Mouse (Mus musculus): ENCODE measurements at regions not wholly inside any gene's neighbourhood (a gene's known extent, or its start where the extent isn't known, plus 50 kb on each side); places are given as distances from the start of the nearest gene placed in this dataset.

DNA sequence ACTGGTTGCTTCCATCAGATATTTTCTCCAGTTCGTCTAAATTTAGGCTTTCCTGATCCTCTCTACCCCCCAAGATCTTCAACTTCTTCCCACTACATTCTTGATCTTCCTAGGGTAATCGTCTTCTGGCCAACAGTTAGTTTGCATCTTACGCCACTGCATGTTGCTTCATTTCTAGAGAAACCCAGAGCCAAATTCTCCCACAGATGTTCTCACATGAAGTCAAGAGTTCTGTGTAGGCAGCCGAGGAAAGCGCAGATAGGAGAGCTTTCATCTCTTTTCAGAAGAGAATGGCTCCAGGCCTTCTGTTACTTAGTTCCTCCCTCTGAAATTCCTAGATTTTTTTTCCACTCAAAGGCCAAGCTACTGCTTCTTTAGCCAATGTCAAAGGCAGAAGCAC lies 179.9 kb downstream of the Fgf10 start:
- no peak for DNase-seq (ENCODE audit: extremely low spot score, low spot score)

GRCm38 (mm10) chr13:118850708-118851107 lies 181.1 kb downstream of the Fgf10 start:
- no peak for DNase-seq (ENCODE audit: extremely low spot score, low spot score)

GRCm38 (mm10) chr13:118886339-118886810 lies 216.8 kb downstream of the Fgf10 start:
- no peak for DNase-seq (ENCODE audit: extremely low spot score, low spot score)

- no peak for DNase-seq (ENCODE audit: extremely low spot score, low spot score)
Measured at GRCm38 (mm10) chr13:118895079-118895478, 225.5 kb downstream of the Fgf10 start.

GRCm38 (mm10) chr13:118901950-118902349 lies 232.4 kb downstream of the Fgf10 start:
- no peak for DNase-seq (ENCODE audit: extremely low spot score, low spot score)

- DNase-seq (ENCODE audit: extremely low spot score, low spot score) = no peak
Measured at GRCm38 (mm10) chr13:118910351-118910750, 240.8 kb downstream of the Fgf10 start.

DNA sequence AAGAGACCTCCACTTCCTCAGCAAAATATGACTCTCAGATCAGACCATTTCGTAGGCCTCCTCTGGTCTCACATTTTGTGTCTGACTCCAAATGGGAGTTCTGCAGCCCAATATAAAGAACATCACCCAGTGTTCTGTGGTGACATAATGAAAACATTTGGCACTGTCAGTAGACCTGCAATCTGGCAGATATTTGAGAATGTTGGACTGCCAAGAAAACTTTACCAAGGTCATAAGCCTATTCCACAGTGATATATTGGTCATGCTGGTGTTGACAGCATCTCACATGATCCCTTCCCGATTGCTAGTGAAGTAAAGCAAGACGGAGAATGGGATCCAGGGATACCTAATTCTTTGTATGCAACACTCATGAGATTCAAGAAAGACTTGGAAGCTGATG lies 271.2 kb downstream of the Fgf10 start:
- DNase-seq (ENCODE audit: extremely low spot score, low spot score) = no peak

DNA sequence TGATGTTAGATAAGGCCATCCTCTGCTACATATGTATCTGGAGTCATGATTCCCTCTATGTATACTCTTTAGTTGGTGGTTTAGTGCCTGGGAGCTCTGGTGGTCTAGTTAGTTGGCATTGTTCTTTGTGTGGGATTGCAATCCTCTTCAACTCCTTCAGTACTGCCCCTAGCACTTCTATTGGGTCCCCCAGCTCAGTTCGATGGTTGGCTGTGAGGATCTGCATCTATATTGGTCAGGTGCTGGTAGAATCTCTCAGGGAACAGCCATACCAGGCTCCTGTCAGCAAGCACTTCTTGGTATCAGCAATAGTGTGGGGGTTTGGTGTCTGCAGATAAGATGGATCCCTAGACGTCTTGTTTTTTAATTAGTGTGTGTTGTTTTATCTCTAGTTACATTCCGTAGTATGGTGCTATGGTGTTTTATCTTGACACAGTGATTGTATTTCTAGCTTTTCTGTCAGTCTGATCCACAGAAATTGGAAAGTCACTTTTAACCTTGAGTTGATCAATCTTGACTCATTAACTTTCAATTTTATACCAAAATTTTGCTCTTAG lies 296.6 kb downstream of the Fgf10 start:
- DNase-seq (ENCODE audit: extremely low spot score, low spot score) = no peak

- no peak for DNase-seq (ENCODE audit: extremely low spot score, low spot score)
Measured at GRCm38 (mm10) chr13:118967707-118968106, 298.1 kb downstream of the Fgf10 start.

DNA sequence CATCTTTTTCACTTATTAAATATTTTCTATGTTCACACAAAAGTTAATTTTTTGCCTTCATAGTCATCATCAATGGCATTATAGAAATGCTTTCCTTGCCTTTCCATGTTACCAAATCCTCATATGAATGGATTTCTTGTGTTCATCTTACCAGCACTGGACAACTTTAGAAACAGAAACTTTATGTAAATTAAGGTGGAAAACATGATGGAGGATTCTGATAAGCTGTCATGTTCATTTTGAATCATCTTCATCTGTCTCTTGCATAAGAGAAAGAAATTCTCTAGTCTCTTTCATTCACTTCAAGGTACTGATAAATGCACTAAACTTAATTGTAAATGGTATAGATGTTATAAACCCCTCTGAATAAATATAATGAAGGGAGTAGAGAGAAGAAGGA lies 305.4 kb downstream of the Fgf10 start:
- DNase-seq (ENCODE audit: extremely low spot score, low spot score) = no peak

DNA sequence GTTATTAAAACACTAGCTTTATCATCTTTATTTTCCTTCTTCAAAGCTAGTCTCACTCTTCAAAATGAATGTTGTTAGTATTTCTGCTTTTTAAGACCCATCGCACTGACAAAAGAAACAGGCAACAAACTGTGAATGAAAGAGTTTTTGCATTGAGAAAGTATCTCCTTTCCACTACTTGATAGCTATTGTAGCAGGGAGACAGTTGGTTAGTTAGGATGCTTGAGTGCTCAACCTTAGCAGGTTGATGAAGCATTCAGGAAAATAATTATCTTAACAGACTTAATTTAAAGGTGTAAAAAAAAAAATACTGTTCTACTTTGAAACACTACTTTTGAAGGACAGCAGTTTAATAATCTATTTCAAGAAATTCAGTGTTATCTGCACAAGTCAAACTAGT lies 305.9 kb downstream of the Fgf10 start:
- DNase-seq (ENCODE audit: extremely low spot score, low spot score) = no peak

- DNase-seq (ENCODE audit: extremely low spot score, low spot score) = no peak
Measured at GRCm38 (mm10) chr13:118979505-118979904, 309.9 kb downstream of the Fgf10 start.

DNA sequence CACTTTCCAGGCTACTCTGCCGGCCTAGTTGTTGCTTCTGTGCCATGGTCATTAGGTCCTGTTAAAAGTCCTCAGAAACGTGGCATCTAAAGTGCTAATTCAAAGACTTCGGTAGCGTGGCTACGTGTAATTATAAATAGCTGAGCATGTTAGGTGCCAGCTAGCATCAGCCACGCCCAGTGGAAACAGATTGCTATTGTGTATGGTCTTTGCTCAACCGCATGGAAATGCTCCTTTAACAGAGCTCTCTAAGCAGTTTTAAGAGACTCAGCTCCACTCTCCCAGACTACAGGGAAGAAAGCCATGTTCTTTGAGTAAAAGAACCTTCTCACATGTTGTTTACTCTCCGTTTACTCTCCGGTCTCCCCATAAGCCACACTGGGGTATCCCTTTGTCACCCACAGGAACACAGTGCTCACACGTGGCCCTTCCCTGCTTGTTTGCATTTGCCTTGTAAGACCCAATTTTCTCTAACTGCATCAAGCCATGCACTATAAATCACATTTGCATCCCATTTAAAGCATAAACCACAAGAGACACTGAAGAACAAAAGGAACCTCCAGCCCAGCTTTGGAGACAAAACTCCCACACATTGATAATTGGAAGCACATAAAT lies 311.7 kb downstream of the Fgf10 start:
- DNase-seq (ENCODE audit: extremely low spot score, low spot score) = no peak

DNA sequence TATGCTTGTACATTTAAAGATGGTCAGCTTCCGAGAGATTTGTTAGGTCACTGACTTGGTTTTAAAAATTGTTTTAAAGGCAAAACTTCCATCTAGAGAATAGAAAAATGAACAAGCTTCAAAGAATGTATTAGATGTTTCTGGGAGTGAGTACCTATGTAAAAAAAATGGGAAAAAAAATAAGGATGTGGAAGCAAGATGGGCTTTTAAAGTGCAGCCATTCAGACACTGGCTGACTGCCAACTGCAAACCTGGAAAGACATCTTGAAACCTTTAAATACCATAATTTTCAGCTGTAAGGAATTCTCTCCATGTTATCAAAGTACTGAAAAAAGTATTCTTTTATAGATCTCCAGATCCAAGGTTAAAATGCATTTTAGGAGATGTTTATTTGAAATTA lies 315.7 kb downstream of the Fgf10 start:
- DNase-seq (ENCODE audit: extremely low spot score, low spot score) = no peak

DNA sequence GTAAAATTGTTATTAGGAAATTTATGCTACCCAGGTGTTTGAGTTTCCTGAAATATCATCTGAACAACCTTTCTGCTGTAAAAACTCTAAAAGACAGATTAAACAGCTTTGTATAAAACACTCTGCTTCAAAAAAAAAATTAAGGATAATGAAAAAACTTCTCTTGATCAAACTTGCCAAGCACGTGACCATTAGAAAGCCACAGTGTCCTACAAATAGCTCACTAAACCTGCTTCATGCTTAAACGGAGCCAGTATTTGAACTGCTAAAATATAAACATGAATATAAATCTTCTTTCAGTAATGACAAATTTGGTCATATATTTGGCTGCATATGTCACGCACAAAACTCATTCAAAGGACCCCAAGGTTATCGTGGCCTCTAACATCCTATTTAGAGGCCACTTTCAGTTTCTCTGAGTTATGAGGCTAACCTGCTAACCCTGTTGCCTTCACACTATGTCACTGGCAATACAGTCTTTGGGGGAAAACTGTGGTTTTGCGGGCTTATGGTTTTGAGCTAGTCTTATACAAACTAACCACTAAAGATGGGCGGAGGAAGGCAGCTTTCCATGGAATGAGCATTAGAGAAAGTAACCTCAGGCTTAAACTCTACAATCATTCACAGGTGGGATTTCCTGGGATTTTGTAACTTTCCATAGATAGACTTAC lies 355.8 kb downstream of the Fgf10 start:
- no peak for DNase-seq (ENCODE audit: extremely low spot score, low spot score)

DNA sequence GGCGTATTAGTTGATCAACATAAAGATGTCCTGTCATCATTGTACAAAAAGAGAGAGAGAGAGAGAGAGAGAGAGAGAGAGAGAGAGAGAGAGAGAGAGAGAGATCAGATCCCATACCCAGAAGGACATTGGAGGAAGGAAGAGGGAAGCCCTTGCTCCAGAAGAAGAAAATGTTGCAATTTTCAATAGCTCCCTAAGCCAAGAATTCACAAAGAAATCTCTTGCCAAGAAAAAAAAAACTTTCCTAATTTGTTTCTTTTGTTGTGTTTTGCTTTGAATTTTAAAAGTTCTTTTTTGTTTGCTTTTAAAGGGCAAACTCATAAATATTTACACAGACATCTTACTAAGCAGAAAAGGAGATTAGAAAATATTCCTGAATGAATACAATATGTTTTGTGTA lies 370.0 kb downstream of the Fgf10 start:
- no peak for DNase-seq (ENCODE audit: extremely low spot score, low spot score)

GRCm38 (mm10) chr13:119045112-119045511 lies 375.5 kb downstream of the Fgf10 start:
- DNase-seq (ENCODE audit: extremely low spot score, low spot score) = no peak

DNA sequence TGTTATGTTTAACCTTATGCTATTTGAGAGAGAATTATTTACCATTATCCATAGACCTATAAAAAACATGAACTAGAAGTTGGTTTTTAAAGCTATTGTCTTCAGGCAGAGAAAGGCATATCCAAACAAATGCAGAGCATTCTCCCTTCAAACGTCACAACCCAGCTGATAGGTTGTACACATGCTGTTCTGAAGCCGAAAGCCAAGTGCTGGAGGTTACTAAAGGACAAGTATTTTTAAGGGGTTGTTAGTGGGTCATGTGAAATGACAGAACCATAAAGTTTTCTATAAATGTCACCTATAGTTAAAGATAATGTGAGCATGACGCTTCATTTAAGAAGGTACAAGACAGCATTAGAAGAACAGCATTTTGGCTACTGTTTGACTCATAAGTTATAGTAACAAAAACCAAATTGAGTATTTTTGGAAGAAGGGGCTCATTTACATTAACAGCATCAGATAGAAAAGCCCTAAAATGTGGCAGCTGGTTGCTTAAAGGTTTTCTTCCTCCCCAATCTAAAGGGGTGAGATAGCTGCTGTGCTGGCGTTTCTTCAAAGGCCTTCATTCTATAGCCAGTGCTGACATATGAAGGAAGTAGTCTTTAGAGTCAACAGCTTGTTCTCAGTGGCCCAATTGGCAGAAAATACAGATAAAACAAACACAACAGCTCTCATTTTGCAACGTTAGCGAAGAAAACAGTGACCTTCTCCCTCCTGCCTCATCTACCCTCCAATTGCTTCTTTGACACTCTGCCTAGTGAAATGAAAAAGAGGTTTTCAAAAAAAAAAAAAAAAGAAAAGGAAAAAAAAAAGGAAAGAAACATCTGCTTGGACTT lies 359.4 kb upstream of the Paip1 start:
- DNase-seq (ENCODE audit: extremely low spot score, low spot score) = no peak

DNA sequence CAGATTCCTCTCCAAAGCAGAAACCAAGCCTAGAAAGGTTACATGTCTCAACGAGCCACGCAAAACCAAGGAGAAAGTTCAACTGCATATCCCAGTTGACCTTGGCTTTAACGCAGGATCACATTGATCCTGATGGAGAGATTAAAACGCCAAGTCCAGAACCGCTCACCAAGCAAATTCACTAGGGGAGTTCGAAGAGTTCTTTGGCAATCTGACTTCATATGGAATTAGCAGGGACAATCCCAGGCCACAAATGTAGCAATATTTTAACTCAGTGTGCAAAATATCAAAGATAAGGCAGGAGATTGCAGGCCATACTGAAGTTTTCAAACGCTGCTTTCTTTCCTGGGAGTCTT lies 358.8 kb upstream of the Paip1 start:
- DNase-seq (ENCODE audit: extremely low spot score, low spot score) = no peak

DNA sequence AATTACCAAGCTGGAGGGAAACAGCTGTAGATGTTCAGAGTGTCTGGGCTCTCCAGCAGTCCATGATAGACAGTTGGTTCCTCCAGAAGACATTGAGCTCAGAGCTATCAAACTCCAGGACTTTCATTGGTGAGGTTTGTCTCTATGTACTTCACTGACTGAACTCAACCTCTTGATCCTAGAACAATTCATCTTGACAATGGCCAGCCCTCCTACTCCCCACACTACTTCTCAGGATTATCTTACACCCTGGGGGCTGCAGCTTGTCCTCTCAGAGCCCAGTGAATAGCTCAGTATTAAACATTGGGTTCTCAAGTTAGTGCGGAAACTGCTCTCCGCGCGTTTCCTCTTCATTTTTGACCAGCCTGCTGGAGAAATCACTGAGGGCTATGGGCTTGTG lies 349.2 kb upstream of the Paip1 start:
- no peak for DNase-seq (ENCODE audit: extremely low spot score, low spot score)

DNA sequence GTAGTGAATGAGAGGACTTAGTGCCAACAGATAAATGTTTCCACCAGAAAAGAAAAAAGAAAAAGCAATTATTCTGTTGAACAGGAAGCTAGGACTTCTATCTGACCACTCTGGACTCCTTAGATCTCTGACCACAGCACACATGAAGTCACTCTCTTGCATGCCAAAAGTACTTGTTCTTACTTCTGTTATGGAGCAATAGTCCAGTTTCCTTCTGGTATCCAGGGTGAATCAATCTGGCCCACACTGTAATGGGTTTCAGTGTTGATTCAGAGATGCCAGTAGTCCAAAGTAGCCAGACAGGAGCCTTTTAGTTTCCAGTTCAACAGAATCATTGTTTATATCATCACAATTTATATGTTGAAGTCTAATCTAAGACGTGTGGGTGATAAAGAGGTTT lies 346.7 kb upstream of the Paip1 start:
- DNase-seq (ENCODE audit: extremely low spot score, low spot score) = no peak

DNA sequence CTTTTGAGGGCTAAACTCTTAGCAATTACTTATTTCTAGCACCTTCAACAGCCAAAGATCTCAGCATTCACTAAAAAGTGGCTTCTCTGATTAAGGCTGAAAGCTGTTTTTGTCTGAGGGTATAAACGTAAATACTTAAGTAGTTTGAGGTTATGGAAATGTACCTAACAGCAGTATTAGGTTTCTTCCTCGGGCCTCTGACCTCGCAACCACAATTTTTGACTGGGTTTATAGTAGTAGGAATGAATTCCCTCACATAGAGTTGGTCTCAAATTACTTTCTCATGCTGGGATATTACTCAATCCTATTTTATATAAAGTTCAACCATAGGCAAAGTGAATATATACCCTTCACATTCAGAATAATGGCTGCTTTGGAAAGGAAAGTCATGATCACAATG lies 310.5 kb upstream of the Paip1 start:
- no peak for DNase-seq (ENCODE audit: extremely low spot score, low spot score)
